Mouse (Mus musculus) small intestine, adult 2 months (tissue): ENCODE data around the gene Lsamp.

Experiments used
- CTCF ChIP-seq: fragments of 200-500 bp; IDR thresholded peaks from 2 replicates; pipeline ENCODE4 v1.5.1; 2012; ENCODE audit warnings: low read depth, mild to moderate bottlenecking, control low read depth, inconsistent platforms, low read length, moderate library complexity, mixed read lengths; ENCODE audit not compliant: insufficient replicate concordance, insufficient read length; ENCODE audit errors: extremely low read depth
- POLR2A ChIP-seq: fragments of 200-500 bp; IDR thresholded peaks from 2 replicates; pipeline ENCODE4 v1.6.1; 2012; ENCODE audit warnings: low read depth, mild to moderate bottlenecking, control low read depth, inconsistent platforms, low read length, moderate library complexity

DNA sequence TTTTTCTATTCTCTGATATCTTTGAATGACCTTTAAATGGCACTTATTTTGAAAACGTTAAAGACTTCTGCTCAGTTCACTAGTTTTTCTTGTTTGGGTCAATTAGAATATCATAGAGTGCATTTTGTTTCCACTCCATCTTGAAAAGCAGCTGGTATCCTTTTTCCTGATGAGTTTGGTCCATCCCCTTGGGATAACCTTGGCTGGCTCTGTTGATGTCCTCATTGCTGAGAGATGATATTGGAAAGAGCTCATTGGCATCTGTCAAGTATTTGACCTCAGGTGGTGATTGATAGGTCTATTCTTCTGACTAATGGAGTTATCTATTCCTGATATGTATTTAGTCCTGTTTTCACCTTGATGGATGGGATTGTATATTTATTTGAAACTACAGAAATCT lies 454.7 kb downstream of the Lsamp start:
- TF ChIP-seq CTCF, result no peak
- no peak for TF ChIP-seq POLR2A
